Mouse (Mus musculus) neural tube, embryonic 15.5 days (tissue): ENCODE measurements around the gene Noc2l. TPM values are rescaled to one million over a fixed set of nuclear protein-coding genes. Genes with fewer than 3 reads are reported as not detected.
A peak's percentile ranks its signal among the peaks of the same experiment; 100 is the strongest.

Experiments
- ATAC-seq: fragments of 200-750 bp; cut with Nextera tagmentation; 2 replicates; pipeline ENCODE4 v1.8.0; 2017; ENCODE audit warnings: mild to moderate bottlenecking, moderate TSS enrichment, moderate library complexity; ENCODE audit not compliant: low FRiP score
- H3K27ac ChIP-seq: fragments of 300-500 bp; sonication (generic); replicated peaks from 2 replicates; pipeline ENCODE4 v1.5.1; 2015; ENCODE audit warnings: mild to moderate bottlenecking, inconsistent platforms
- H3K27me3 ChIP-seq: fragments of 300-500 bp; sonication (generic); replicated peaks from 2 replicates; pipeline ENCODE4 v1.6.1; 2015; ENCODE audit warnings: inconsistent platforms
- H3K36me3 ChIP-seq: fragments of 300-500 bp; sonication (generic); 2 replicates; pipeline ENCODE4 v1.6.1; 2015; ENCODE audit warnings: inconsistent platforms
- H3K4me1 ChIP-seq: fragments of 300-500 bp; sonication (generic); 2 replicates; pipeline ENCODE4 v1.6.1; 2015; ENCODE audit warnings: inconsistent platforms
- H3K4me2 ChIP-seq: fragments of 300-500 bp; sonication (generic); 2 replicates; pipeline ENCODE4 v1.6.1; 2015; ENCODE audit warnings: inconsistent platforms, mild to moderate bottlenecking, moderate library complexity
- H3K4me3 ChIP-seq: fragments of 300-500 bp; sonication (generic); replicated peaks from 2 replicates; pipeline ENCODE4 v1.5.1; 2015; ENCODE audit warnings: mild to moderate bottlenecking, inconsistent platforms
- H3K9ac ChIP-seq: fragments of 300-500 bp; sonication (generic); replicated peaks from 2 replicates; pipeline ENCODE4 v1.6.1; 2015; ENCODE audit warnings: mild to moderate bottlenecking, inconsistent platforms
- H3K9me3 ChIP-seq: fragments of 300-500 bp; sonication (generic); replicated peaks from 2 replicates; pipeline ENCODE4 v1.6.1; 2016; ENCODE audit warnings: inconsistent platforms
- WGBS: fragments of 180-500 bp; shearing (Covaris S2); methylation state at CpG from one replicate; pipeline ENCODE4 v1.1.7; 2015; ENCODE audit warnings: mixed read lengths; 5-methylcytosine and 5-hydroxymethylcytosine counted together
- microRNA-seq: library from miRNA; unstranded; fragments of <30 nt; microRNA quantifications from one replicate; pipeline ENCODE4, GENCODE M21; 2017
- polyA plus RNA-seq: library from polyadenylated mRNA; unstranded; fragments of >200 nt; fragmentation: Nextera tagmentation; extraction: Ambion mirVana; gene quantifications from 2 replicates; pipeline ENCODE4 v1.2.1, GENCODE M21; 2015

The Noc2l gene
- polyA plus RNA-seq, 1 experiment from 2014 or later = 50.4 TPM

GRCm38 (mm10) chr4:156252619-156253018 is 16.8 kb downstream of the Noc2l start:
- H3K36me3 ChIP-seq = peaks cover 17% of the 10 kb centered on the region
- H3K4me2 ChIP-seq = no peak overlapping the region
- H3K4me1 ChIP-seq = peaks cover 20% of the 10 kb centered on the region
- peaks cover 28% of the 10 kb centered on the region for H3K27me3 ChIP-seq
- no peaks in the 10 kb centered on the region for H3K9me3 ChIP-seq
- H3K27ac ChIP-seq = no peak overlapping the region
- no peak for ATAC-seq
- H3K9ac ChIP-seq = no peak overlapping the region
- 36% methylated on average over 3 of the region's 3 CpGs for WGBS
- H3K4me3 ChIP-seq = no peak overlapping the region

DNA sequence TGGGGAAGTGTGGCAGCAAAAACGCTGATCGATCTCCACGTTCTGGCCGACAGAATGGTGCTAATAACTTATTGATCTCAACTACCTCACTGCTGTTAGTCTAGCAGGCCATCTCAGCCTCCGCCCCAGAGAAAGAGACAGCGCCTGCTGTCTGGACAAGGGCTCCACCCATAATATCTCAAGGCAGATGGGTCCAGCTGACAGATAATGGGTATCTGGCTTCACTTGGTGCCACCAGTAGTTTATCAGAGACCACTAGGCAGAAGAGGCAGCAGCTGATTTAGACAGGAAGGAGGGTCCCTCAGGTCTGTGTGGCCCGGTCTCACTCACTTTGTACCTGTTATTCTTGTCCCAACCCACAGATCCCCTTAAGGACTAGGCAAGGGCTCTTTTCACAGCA is 17.2 kb downstream of the Noc2l start:
- no peak for ATAC-seq
- WGBS = 40% methylated on average over 7 of the region's 7 CpGs
- Histone ChIP-seq H3K9ac (no peak overlapping the region), H3K4me2 (no peak overlapping the region), H3K27me3 (peaks cover 28% of the 10 kb centered on the region), H3K27ac (no peak overlapping the region), H3K9me3 (no peaks in the 10 kb centered on the region), H3K4me3 (no peak overlapping the region), H3K36me3 (peaks cover 13% of the 10 kb centered on the region), H3K4me1 (peaks cover 20% of the 10 kb centered on the region)

- H3K27me3 ChIP-seq = peaks cover 28% of the 10 kb centered on the region
- ATAC-seq = peak; percentile 54
- no peaks in the 10 kb centered on the region for H3K9me3 ChIP-seq
- peak overlapping the region; percentile 25 for H3K4me3 ChIP-seq
- WGBS = 2% methylated on average over 29 of the region's 30 CpGs
- H3K9ac ChIP-seq = no peak overlapping the region
- H3K4me2 ChIP-seq = peak overlapping the region; percentile 46
- H3K4me1 ChIP-seq = peaks cover 20% of the 10 kb centered on the region
- H3K36me3 ChIP-seq = peaks cover under 1% of the 10 kb centered on the region; the same call in 1 of the 2 replicates
- no peak overlapping the region for H3K27ac ChIP-seq
These were observed 18.7 kb downstream of the Noc2l start for GRCm38 (mm10) chr4:156254361-156255077.

GRCm38 (mm10) chr4:156255078-156255839 is 19.4 kb downstream of the Noc2l start, which contains the start of gene Samd11:
TSS of gene Samd11 (minus strand) at chr4:156255657.
- Histone ChIP-seq H3K4me1 (peaks cover 20% of the 10 kb centered on the region), H3K27me3 (peaks cover 28% of the 10 kb centered on the region), H3K9me3 (no peaks in the 10 kb centered on the region), H3K4me3 (peak within 1 kb of the TSS; percentile 25), H3K4me2 (peak within 1 kb of the TSS; percentile 46), H3K9ac (no peak within 1 kb of the TSS), H3K36me3 (no peaks in the 10 kb centered on the region), H3K27ac (no peak within 1 kb of the TSS)
- 5% methylated on average over 26 of the region's 26 CpGs for WGBS
- ATAC-seq = peak; percentile 54; the same call in 1 of the 2 replicates

Small RNAs within 50 kb of the gene (microRNA-seq; reads per million reads assigned to microRNA genes)
- gene Mir7658 = 1.4 reads per million

Other genes with a start within 250 kb of the Noc2l start
- 31.9 and 35.6 TPM in 2 replicates for gene B3galt6, start 243.4 kb upstream of the Noc2l start, polyA plus RNA-seq
- 118 and 137 TPM in 2 replicates for gene Sdf4, start 243.1 kb upstream of the Noc2l start, polyA plus RNA-seq
- 0.19 and 0.89 TPM in 2 replicates for gene Tnfrsf4, start 222.2 kb upstream of the Noc2l start, polyA plus RNA-seq
- gene Tnfrsf18, start 209.8 kb upstream of the Noc2l start, polyA plus RNA-seq = 1.8 and 3.3 TPM in 2 replicates
- 0.64 TPM in 1 of 2 replicates, not detected in the other for gene Ttll10, start 176.6 kb upstream of the Noc2l start, polyA plus RNA-seq
- gene 9430015G10Rik, start 126.0 kb upstream of the Noc2l start, polyA plus RNA-seq = 23.5 and 27.3 TPM in 2 replicates
- gene Rnf223, start 105.5 kb upstream of the Noc2l start, polyA plus RNA-seq = 0.37 and 0.43 TPM in 2 replicates
- 87.2 and 100 TPM in 2 replicates for gene Agrn, start 38.5 kb upstream of the Noc2l start, polyA plus RNA-seq
- gene Isg15, start 35.2 kb upstream of the Noc2l start, polyA plus RNA-seq = 3.2 and 9.7 TPM in 2 replicates
- gene AW011738, start 32.7 kb upstream of the Noc2l start, polyA plus RNA-seq = 4.2 and 6.2 TPM in 2 replicates
- gene Perm1, start 20.1 kb upstream of the Noc2l start, polyA plus RNA-seq = 2.3 and 2.8 TPM in 2 replicates
- gene Plekhn1, start 1.2 kb upstream of the Noc2l start, polyA plus RNA-seq = 27.2 and 28.7 TPM in 2 replicates
- gene Samd11, start 19.6 kb downstream of the Noc2l start, polyA plus RNA-seq = 1.7 TPM in 2 replicates
- not detected in 2 replicates for gene Vmn2r-ps159, start 95.1 kb downstream of the Noc2l start, polyA plus RNA-seq